Mouse (Mus musculus): ENCODE data around the gene Eif1ad. TPM values are rescaled to one million over a fixed set of nuclear protein-coding genes. Genes with fewer than 3 reads are reported as not detected.

The Eif1ad gene
- polyA plus RNA-seq, 1 experiment from 2014 or later: 76.6 TPM

DNA sequence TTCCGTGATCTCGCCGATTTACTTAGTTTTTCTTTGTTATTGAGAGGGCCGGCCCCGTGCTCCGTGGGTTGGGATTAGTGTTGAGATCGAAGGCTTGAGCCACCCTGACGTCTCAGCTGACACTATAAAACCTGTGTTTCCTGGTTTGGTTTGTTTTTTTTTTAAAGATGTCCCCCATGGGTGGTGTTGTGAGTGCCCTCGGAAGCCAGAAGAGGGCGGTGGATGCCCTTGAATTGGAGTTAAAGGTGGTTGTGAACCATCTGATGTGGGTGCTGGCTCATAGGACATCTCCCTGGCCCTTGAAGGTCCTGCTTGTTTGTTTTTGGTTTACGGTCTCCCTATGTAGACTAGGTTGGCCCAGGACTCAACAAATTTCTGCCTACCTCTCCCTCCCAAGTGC is 914 bp downstream of the Eif1ad start:
- Histone ChIP-seq H3K4me2 (replicated peaks; ENCODE audit: low read depth, low read length) (peak overlapping the region; percentile 79), H3K4me1 (replicated peaks; ENCODE audit: control insufficient read depth, insufficient read depth, low read length) (peaks cover 6% of the 10 kb centered on the region), H3K27me3 (ENCODE audit: control insufficient read depth, insufficient read depth, low read length) (no peaks in the 10 kb centered on the region), H3K9ac (ENCODE audit: low read depth, low read length) (peak overlapping the region; percentile 86), H3K4me3 (ENCODE audit: low read depth, low read length) (peak overlapping the region; percentile 90), H3K9me3 (ENCODE audit: control insufficient read depth, low read length) (no peaks in the 10 kb centered on the region), H3K36me3 (ENCODE audit: control insufficient read depth, insufficient read depth, low read length) (peaks cover 10% of the 10 kb centered on the region; the same call in 1 of the 2 replicates), H3K27ac (ENCODE audit: low read depth, low read length) (peak overlapping the region; percentile 78)
- 11% methylated on average over 11 of the region's 11 CpGs for WGBS
- ATAC-seq (ENCODE audit: low FRiP score) (no peak), DNase-seq (ENCODE audit: low spot score) (no peak)

DNA sequence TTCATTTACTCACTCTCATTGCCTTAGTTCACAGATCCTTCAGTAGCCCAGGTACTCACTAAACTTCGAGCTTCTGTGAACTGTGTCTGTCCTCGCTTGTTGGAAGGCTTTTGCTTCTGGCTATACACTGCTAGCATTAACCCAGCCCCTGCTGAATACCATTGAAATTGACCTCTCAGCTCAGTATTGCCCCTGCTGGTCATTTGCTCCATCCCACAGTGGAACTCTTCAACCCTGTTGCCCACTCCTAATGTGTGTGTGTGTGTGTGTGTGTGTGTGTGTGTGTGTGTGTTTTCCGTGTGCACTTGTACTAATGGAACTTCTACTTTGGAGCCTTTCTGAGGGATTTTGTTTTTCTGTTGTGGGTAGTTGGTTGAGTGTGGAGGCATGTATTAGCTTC is 4.4 kb downstream of the Eif1ad start:
- H3K36me3 ChIP-seq (ENCODE audit: control insufficient read depth, insufficient read depth, low read length): peaks cover 6% of the 10 kb centered on the region; the same call in 1 of the 2 replicates
- peaks cover 4% of the 10 kb centered on the region; the same call in 1 of the 2 replicates for H3K4me1 ChIP-seq (replicated peaks; ENCODE audit: control insufficient read depth, insufficient read depth, low read length)
- 88% methylated on average over 3 of the region's 3 CpGs for WGBS
- DNase-seq (ENCODE audit: low spot score) (peak; percentile 11), ATAC-seq (ENCODE audit: low FRiP score) (no peak)
- no peak overlapping the region for H3K4me3 ChIP-seq (ENCODE audit: low read depth, low read length)
- no peak overlapping the region for H3K4me2 ChIP-seq (replicated peaks; ENCODE audit: low read depth, low read length)
- no peaks in the 10 kb centered on the region for H3K27me3 ChIP-seq (ENCODE audit: control insufficient read depth, insufficient read depth, low read length)
- H3K27ac ChIP-seq (ENCODE audit: low read depth, low read length): no peak overlapping the region
- H3K9ac ChIP-seq (ENCODE audit: low read depth, low read length): no peak overlapping the region
- H3K9me3 ChIP-seq (ENCODE audit: control insufficient read depth, low read length): no peaks in the 10 kb centered on the region

DNA sequence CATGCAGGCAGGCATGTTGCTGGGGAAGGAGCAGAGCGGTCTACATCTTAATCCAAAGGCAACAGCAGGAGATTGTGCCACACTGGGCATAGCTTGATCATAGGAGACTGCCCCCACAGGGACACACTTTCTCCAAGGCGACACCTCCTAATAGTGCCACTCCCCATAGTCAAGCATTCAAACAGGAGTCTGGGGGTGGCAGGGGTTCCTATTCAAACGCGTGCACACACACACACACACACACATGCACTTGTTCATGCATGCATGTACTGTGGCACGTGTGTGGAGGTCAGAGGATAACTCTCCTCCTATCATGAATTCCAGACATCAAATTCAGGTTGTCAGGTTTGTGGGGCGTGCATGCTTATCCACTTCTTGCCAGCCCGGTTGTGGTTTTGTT is 6.2 kb downstream of the Eif1ad start:
- Histone ChIP-seq H3K27ac (ENCODE audit: low read depth, low read length) (no peak overlapping the region), H3K4me3 (ENCODE audit: low read depth, low read length) (no peak overlapping the region), H3K27me3 (ENCODE audit: control insufficient read depth, insufficient read depth, low read length) (no peaks in the 10 kb centered on the region), H3K9ac (ENCODE audit: low read depth, low read length) (no peak overlapping the region), H3K4me2 (replicated peaks; ENCODE audit: low read depth, low read length) (no peak overlapping the region), H3K9me3 (ENCODE audit: control insufficient read depth, low read length) (no peaks in the 10 kb centered on the region), H3K36me3 (ENCODE audit: control insufficient read depth, insufficient read depth, low read length) (peaks cover 6% of the 10 kb centered on the region; the same call in 1 of the 2 replicates), H3K4me1 (replicated peaks; ENCODE audit: control insufficient read depth, insufficient read depth, low read length) (peaks cover 4% of the 10 kb centered on the region; the same call in 1 of the 2 replicates)
- ATAC-seq (ENCODE audit: low FRiP score) (no peak), DNase-seq (ENCODE audit: low spot score) (no peak)
- WGBS: 96% methylated on average over 7 of the region's 7 CpGs

DNA sequence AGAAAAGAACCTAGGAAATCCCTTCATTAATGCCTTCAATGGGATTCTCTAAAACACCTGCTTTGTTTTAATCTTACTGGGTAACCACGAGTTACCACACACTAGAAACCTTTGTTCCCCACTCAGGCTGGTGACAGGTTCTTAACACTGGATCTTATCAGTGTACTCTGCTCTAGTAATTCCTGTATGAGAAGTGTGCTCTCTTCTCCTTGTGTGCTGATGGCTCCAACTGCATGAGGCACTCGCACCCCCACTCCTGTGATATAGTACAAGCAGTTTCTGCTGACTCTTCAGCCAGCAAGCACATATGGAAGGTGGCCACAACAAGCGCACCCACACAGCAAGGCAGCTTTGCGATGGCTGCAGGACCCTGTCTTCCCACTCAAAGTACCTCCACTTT is 7.6 kb downstream of the Eif1ad start:
- 84% methylated on average over 4 of the region's 4 CpGs for WGBS
- Histone ChIP-seq H3K4me1 (replicated peaks; ENCODE audit: control insufficient read depth, insufficient read depth, low read length) (no peaks in the 10 kb centered on the region), H3K9ac (ENCODE audit: low read depth, low read length) (no peak overlapping the region), H3K27ac (ENCODE audit: low read depth, low read length) (no peak overlapping the region), H3K4me3 (ENCODE audit: low read depth, low read length) (no peak overlapping the region), H3K9me3 (ENCODE audit: control insufficient read depth, low read length) (no peaks in the 10 kb centered on the region), H3K27me3 (ENCODE audit: control insufficient read depth, insufficient read depth, low read length) (no peaks in the 10 kb centered on the region), H3K36me3 (ENCODE audit: control insufficient read depth, insufficient read depth, low read length) (peaks cover 10% of the 10 kb centered on the region; the same call in 1 of the 2 replicates), H3K4me2 (replicated peaks; ENCODE audit: low read depth, low read length) (no peak overlapping the region)
- DNase-seq (ENCODE audit: low spot score) (no peak), ATAC-seq (ENCODE audit: low FRiP score) (no peak)

DNA sequence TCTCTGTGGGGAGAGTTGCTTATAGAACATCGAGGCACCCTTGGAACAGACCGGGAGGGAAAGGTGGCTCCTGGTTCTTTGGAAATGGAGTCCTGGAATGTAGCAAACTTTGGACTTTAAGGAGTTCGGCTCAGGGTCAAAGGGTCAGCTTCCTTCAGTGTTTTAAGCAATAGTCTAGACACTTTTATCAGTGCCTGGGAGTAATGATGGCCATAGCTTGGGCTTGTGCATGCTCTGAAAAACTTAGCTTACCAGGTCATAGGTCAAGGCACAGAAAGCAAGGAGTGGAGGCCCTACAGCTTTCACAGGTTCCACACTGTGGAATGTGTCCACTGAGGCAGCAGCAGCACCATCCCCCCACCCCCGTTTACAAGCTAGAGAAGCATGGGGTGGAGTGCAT is 8.2 kb downstream of the Eif1ad start:
- ATAC-seq (ENCODE audit: low FRiP score): no peak
- H3K36me3 ChIP-seq (ENCODE audit: control insufficient read depth, insufficient read depth, low read length): peaks cover 10% of the 10 kb centered on the region; the same call in 1 of the 2 replicates

DNA sequence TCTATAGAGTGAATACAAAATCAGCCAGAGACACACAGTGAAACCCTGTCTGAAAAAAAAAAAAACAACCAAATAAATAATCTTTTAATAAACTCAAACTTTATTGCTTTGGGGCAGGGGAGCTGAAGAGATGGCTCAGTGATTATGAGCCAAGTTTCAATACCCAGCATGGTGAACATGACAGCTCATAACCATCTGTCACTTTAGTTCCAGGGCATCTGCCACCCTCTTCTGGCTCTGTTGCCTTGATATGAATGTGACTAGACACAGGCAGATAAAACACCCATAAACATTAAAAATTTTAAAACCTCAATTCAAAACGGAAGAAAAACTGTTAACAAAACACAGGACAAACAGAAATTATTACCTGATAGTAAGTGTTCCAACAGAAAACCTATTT is 10.9 kb downstream of the Eif1ad start:
- no peak overlapping the region for H3K9ac ChIP-seq (ENCODE audit: low read depth, low read length)
- H3K4me3 ChIP-seq (ENCODE audit: low read depth, low read length): no peak overlapping the region
- peaks cover 18% of the 10 kb centered on the region for H3K36me3 ChIP-seq (ENCODE audit: control insufficient read depth, insufficient read depth, low read length)
- WGBS: 93% methylated on average over 1 of the region's 1 CpGs
- ATAC-seq (ENCODE audit: low FRiP score) (no peak), DNase-seq (ENCODE audit: low spot score) (no peak)
- H3K9me3 ChIP-seq (ENCODE audit: control insufficient read depth, low read length): no peaks in the 10 kb centered on the region
- H3K27me3 ChIP-seq (ENCODE audit: control insufficient read depth, insufficient read depth, low read length): no peaks in the 10 kb centered on the region
- no peak overlapping the region for H3K27ac ChIP-seq (ENCODE audit: low read depth, low read length)
- H3K4me2 ChIP-seq (replicated peaks; ENCODE audit: low read depth, low read length): no peak overlapping the region
- no peaks in the 10 kb centered on the region for H3K4me1 ChIP-seq (replicated peaks; ENCODE audit: control insufficient read depth, insufficient read depth, low read length)

More for the DNA sequence above, 8.2 kb downstream of the Eif1ad start:
- no peaks in the 10 kb centered on the region for H3K4me1 ChIP-seq (replicated peaks; ENCODE audit: control insufficient read depth, insufficient read depth, low read length)
- no peaks in the 10 kb centered on the region for H3K9me3 ChIP-seq (ENCODE audit: control insufficient read depth, low read length)
- no peak overlapping the region for H3K4me2 ChIP-seq (replicated peaks; ENCODE audit: low read depth, low read length)
- WGBS: 88% methylated on average over 4 of the region's 4 CpGs
- peak overlapping the region; percentile 6; the same call in 1 of the 2 replicates for H3K4me3 ChIP-seq (ENCODE audit: low read depth, low read length)
- H3K27me3 ChIP-seq (ENCODE audit: control insufficient read depth, insufficient read depth, low read length): no peaks in the 10 kb centered on the region
- DNase-seq (ENCODE audit: low spot score): no peak
- no peak overlapping the region for H3K27ac ChIP-seq (ENCODE audit: low read depth, low read length)
- no peak overlapping the region for H3K9ac ChIP-seq (ENCODE audit: low read depth, low read length)

DNA sequence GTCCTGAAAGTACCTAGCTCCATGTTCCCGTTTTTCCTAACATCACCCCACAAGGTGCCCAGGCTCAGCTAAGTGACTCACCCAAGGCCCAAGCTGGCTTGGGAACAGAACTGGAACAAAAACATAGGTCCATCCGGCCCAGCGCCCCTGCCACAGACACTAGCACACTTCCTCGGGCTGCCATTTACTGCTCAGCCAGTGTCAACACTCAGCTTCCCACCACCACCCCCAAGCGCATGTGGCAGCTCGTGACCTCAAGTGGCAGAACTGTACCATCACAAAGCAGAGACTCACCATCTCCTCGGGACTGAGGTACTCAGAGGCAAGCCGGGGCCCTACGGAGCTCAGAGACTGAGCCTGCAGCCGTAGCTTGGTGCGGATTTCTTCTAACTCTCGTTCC is 16.8 kb downstream of the Eif1ad start:
- H3K36me3 ChIP-seq (ENCODE audit: control insufficient read depth, insufficient read depth, low read length): peaks cover 22% of the 10 kb centered on the region
- 97% methylated on average over 12 of the region's 12 CpGs for WGBS
- no peaks in the 10 kb centered on the region for H3K27me3 ChIP-seq (ENCODE audit: control insufficient read depth, insufficient read depth, low read length)
- no peak overlapping the region for H3K27ac ChIP-seq (ENCODE audit: low read depth, low read length)
- no peaks in the 10 kb centered on the region for H3K9me3 ChIP-seq (ENCODE audit: control insufficient read depth, low read length)
- H3K4me1 ChIP-seq (replicated peaks; ENCODE audit: control insufficient read depth, insufficient read depth, low read length): peaks cover 4% of the 10 kb centered on the region; the same call in 1 of the 2 replicates
- no peak overlapping the region for H3K4me3 ChIP-seq (ENCODE audit: low read depth, low read length)
- no peak for ATAC-seq (ENCODE audit: low FRiP score)
- no peak for DNase-seq (ENCODE audit: low spot score)
- H3K4me2 ChIP-seq (replicated peaks; ENCODE audit: low read depth, low read length): no peak overlapping the region
- H3K9ac ChIP-seq (ENCODE audit: low read depth, low read length): no peak overlapping the region

DNA sequence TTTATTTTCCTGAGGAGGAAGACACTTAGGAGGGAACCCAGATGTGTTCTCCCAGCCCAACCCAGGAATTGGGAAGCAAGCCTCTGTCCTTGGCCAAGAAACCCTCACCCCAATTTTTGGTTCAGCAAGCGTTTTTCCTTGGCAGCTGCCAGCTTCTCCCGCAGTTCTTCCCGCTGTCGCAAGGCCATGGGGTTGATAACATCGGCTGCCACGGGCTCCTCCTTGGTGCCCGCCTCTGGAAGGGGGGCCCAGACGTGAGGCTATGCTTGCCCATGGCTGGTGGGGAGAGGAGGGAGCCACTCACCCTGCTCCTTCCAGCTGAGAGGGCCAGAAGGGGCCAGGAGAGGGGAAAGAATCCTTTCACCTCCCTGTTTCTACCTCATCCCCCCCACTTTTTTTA is 18.2 kb downstream of the Eif1ad start:
- 93% methylated on average over 8 of the region's 8 CpGs for WGBS
- H3K9ac ChIP-seq (ENCODE audit: low read depth, low read length): no peak overlapping the region

DNA sequence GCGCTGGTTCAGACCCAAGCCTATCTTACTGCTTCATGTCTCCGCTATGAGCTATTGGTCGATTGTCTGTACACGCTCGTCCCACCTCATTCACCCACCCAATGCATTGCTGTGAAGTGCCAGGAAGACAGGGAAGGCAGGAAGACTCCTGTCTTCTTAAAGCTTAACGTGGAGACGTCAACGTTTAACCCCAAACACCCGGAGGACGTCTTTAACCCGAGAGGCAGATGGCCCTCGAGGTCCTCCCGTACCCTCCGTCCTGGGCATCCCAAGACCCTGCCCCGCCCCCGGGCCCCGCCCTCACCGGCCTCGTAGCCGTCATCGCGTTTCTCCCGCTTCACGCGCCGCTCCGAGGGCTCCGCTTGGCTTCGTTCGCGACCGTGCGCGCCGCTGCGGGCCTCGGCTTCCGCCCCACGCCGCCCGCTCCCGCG is 21.5 kb downstream of the Eif1ad start:
- WGBS: under 1% methylated on average over 28 of the region's 43 CpGs
- peak overlapping the region; percentile 73; the same call in 1 of the 2 replicates for H3K27ac ChIP-seq (ENCODE audit: low read depth, low read length)

More for the DNA sequence above, 18.2 kb downstream of the Eif1ad start:
- Histone ChIP-seq H3K4me2 (replicated peaks; ENCODE audit: low read depth, low read length) (no peak overlapping the region), H3K36me3 (ENCODE audit: control insufficient read depth, insufficient read depth, low read length) (peaks cover 21% of the 10 kb centered on the region), H3K27ac (ENCODE audit: low read depth, low read length) (no peak overlapping the region), H3K27me3 (ENCODE audit: control insufficient read depth, insufficient read depth, low read length) (no peaks in the 10 kb centered on the region), H3K9me3 (ENCODE audit: control insufficient read depth, low read length) (no peaks in the 10 kb centered on the region), H3K4me3 (ENCODE audit: low read depth, low read length) (no peak overlapping the region), H3K4me1 (replicated peaks; ENCODE audit: control insufficient read depth, insufficient read depth, low read length) (peaks cover 6% of the 10 kb centered on the region; the same call in 1 of the 2 replicates)
- DNase-seq (ENCODE audit: low spot score): no peak
- no peak for ATAC-seq (ENCODE audit: low FRiP score)

More for the DNA sequence above, 21.5 kb downstream of the Eif1ad start:
- Histone ChIP-seq H3K4me1 (replicated peaks; ENCODE audit: control insufficient read depth, insufficient read depth, low read length) (peaks cover 6% of the 10 kb centered on the region; the same call in 1 of the 2 replicates), H3K27me3 (ENCODE audit: control insufficient read depth, insufficient read depth, low read length) (no peaks in the 10 kb centered on the region), H3K9me3 (ENCODE audit: control insufficient read depth, low read length) (no peaks in the 10 kb centered on the region), H3K4me3 (ENCODE audit: low read depth, low read length) (peak overlapping the region; percentile 100), H3K4me2 (replicated peaks; ENCODE audit: low read depth, low read length) (peak overlapping the region; percentile 93), H3K9ac (ENCODE audit: low read depth, low read length) (peak overlapping the region; percentile 91), H3K36me3 (ENCODE audit: control insufficient read depth, insufficient read depth, low read length) (peaks cover 6% of the 10 kb centered on the region; the same call in 1 of the 2 replicates)
- ATAC-seq (ENCODE audit: low FRiP score) (peak; percentile 72), DNase-seq (ENCODE audit: low spot score) (peak; percentile 59)

All from hindbrain, embryonic 11.5 days (tissue).